Mouse (Mus musculus) liver, adult 2 months (tissue): ENCODE data around the gene Trp63. TPM values are rescaled to one million over a fixed set of nuclear protein-coding genes. Genes with fewer than 3 reads are reported as not detected.
A peak's percentile ranks its signal among the peaks of the same experiment; 100 is the strongest.
"Not testable (repeated sequence)": the region's sequence is repeated elsewhere in the genome, so short reads cannot be mapped to it uniquely, and the experiment has no call there.

ENCODE experiments used
- DNase-seq: peaks from one replicate; pipeline ENCODE4 v3.0.0-alpha.2; 2011; ENCODE audit warnings: low read depth, low spot score; ENCODE audit errors: extremely low read depth
- H3K27ac ChIP-seq: fragments of 200-500 bp; replicated peaks from 2 replicates; pipeline ENCODE4 v1.5.1; 2012; ENCODE audit warnings: low read depth, mild to moderate bottlenecking, control low read depth, inconsistent platforms, low read length; ENCODE audit not compliant: insufficient read depth
- H3K27me3 ChIP-seq: fragments of 200-500 bp; 2 replicates; pipeline ENCODE4 v1.6.1; 2012; ENCODE audit warnings: mild to moderate bottlenecking, moderate library complexity, low read length, inconsistent platforms; ENCODE audit not compliant: control insufficient read depth, insufficient read depth
- H3K36me3 ChIP-seq: fragments of 200-500 bp; 2 replicates; pipeline ENCODE4 v1.6.1; 2012; ENCODE audit warnings: low read length, inconsistent platforms; ENCODE audit not compliant: control insufficient read depth, insufficient read depth
- H3K4me1 ChIP-seq: fragments of 200-500 bp; 2 replicates; pipeline ENCODE4 v1.6.1; 2011; ENCODE audit warnings: low read length; ENCODE audit not compliant: control insufficient read depth, insufficient read depth
- H3K4me3 ChIP-seq: fragments of 200-500 bp; 2 replicates; pipeline ENCODE4 v1.5.1; 2011; ENCODE audit warnings: low read depth, mild to moderate bottlenecking, control low read depth, low read length, moderate library complexity; ENCODE audit not compliant: insufficient read depth
- H3K79me2 ChIP-seq: fragments of 200-500 bp; 2 replicates; pipeline ENCODE4 v1.6.1; 2012; ENCODE audit warnings: inconsistent platforms, mild to moderate bottlenecking, low read length, moderate library complexity; ENCODE audit not compliant: control insufficient read depth, insufficient read depth
- H3K9ac ChIP-seq: fragments of 200-500 bp; 2 replicates; pipeline ENCODE4 v1.6.1; 2012; ENCODE audit warnings: low read depth, mild to moderate bottlenecking, control low read depth, inconsistent platforms, low read length
- CTCF ChIP-seq: fragments of 200-500 bp; IDR thresholded peaks from 2 replicates; pipeline ENCODE4 v1.5.1; 2011; ENCODE audit warnings: low read depth, low read length, control low read depth
- POLR2A ChIP-seq: fragments of 200-500 bp; IDR thresholded peaks from 2 replicates; pipeline ENCODE4 v1.6.1; 2011; ENCODE audit warnings: low read length, control low read depth; ENCODE audit not compliant: insufficient read depth; ENCODE audit errors: extremely low read depth
- WGBS: fragments of 180-500 bp; shearing (Covaris S2); methylation state at CpG from one replicate; pipeline ENCODE4 v1.1.7; 2018; 5-methylcytosine and 5-hydroxymethylcytosine counted together
- polyA plus RNA-seq: library from polyadenylated mRNA; depleted of rRNA; stranded (reverse); fragments of >200 nt; gene quantifications from 2 replicates; pipeline ENCODE4 v1.2.3, GENCODE M21; 2012; rRNA removed
- total RNA-seq: library from RNA; depleted of rRNA; stranded (reverse); fragments of >200 nt; gene quantifications from 2 replicates; pipeline ENCODE4 v1.2.3, GENCODE M21; 2014; rRNA removed

Trp63 gene
- total RNA-seq (under 0.01 TPM in 1 of 2 replicates, not detected in the other), polyA plus RNA-seq (not detected in 2 replicates)

- Histone ChIP-seq H3K4me3 (no peak within 1 kb of the TSS), H3K79me2 (no peaks in the 10 kb centered on the region), H3K9ac (no peak within 1 kb of the TSS), H3K36me3 (no peaks in the 10 kb centered on the region), H3K4me1 (0 out of 2 replicates have a peak, but pooled peaks cover 1% of the 10 kb centered on the region), H3K27ac (no peak within 1 kb of the TSS), H3K27me3 (no peaks in the 10 kb centered on the region)
- DNase-seq, result no peak
- WGBS, result 57% methylated on average over 8 of the region's 8 CpGs
- no peak for TF ChIP-seq CTCF
- no peak for TF ChIP-seq POLR2A
These were observed at the start of gene Trp63 for GRCm38 (mm10) chr16:25683531-25684248. Gene Trp63, plus strand, starts transcription at chr16:25683763.

- not testable (repeated sequence) for H3K4me1 ChIP-seq, H3K9ac ChIP-seq, DNase-seq, H3K4me3 ChIP-seq, H3K27me3 ChIP-seq, H3K36me3 ChIP-seq, H3K79me2 ChIP-seq, H3K27ac ChIP-seq
- 77% methylated on average over 4 of the region's 4 CpGs for WGBS
These were observed 38.8 kb upstream of the Trp63 start for GRCm38 (mm10) chr16:25644716-25645115.

- Histone ChIP-seq H3K79me2 (no peaks in the 10 kb centered on the region), H3K27me3 (no peaks in the 10 kb centered on the region), H3K4me3 (no peak overlapping the region), H3K27ac (no peak overlapping the region), H3K36me3 (no peaks in the 10 kb centered on the region), H3K9ac (no peak overlapping the region), H3K4me1 (no peaks in the 10 kb centered on the region)
- WGBS, result 90% methylated on average over 9 of the region's 9 CpGs
- no peak for DNase-seq
- TF ChIP-seq CTCF (no peak), POLR2A (no peak)
These were observed 22.9 kb upstream of the Trp63 start for GRCm38 (mm10) chr16:25660510-25661235.

GRCm38 (mm10) chr16:25663116-25663515 lies 20.4 kb upstream of the Trp63 start:
- H3K27ac ChIP-seq, result no peak overlapping the region

GRCm38 (mm10) chr16:25673861-25674440 lies 9.6 kb upstream of the Trp63 start:
- H3K4me1 ChIP-seq, result no peaks in the 10 kb centered on the region; the same call in 1 of the 2 replicates
- no peak overlapping the region for H3K4me3 ChIP-seq
- no peaks in the 10 kb centered on the region for H3K27me3 ChIP-seq
- no peaks in the 10 kb centered on the region for H3K36me3 ChIP-seq
- H3K27ac ChIP-seq, result no peak overlapping the region
- no peak overlapping the region for H3K9ac ChIP-seq
- 65% methylated on average over 5 of the region's 5 CpGs for WGBS
- TF ChIP-seq CTCF, result no peak
- TF ChIP-seq POLR2A, result no peak
- H3K79me2 ChIP-seq, result no peaks in the 10 kb centered on the region
- DNase-seq, result peak; percentile 23

More at GRCm38 (mm10) chr16:25663116-25663515, 20.4 kb upstream of the Trp63 start:
- no peak overlapping the region for H3K4me3 ChIP-seq
- TF ChIP-seq POLR2A, result no peak
- TF ChIP-seq CTCF, result no peak
- 69% methylated on average over 3 of the region's 3 CpGs for WGBS
- H3K27me3 ChIP-seq, result no peaks in the 10 kb centered on the region
- no peaks in the 10 kb centered on the region for H3K79me2 ChIP-seq
- H3K36me3 ChIP-seq, result no peaks in the 10 kb centered on the region
- DNase-seq, result no peak
- H3K4me1 ChIP-seq, result no peaks in the 10 kb centered on the region
- H3K9ac ChIP-seq, result no peak overlapping the region

- H3K27me3 ChIP-seq, result no peaks in the 10 kb centered on the region
- no peak for TF ChIP-seq CTCF
- TF ChIP-seq POLR2A, result no peak
- no peaks in the 10 kb centered on the region for H3K36me3 ChIP-seq
- H3K27ac ChIP-seq, result no peak overlapping the region
- DNase-seq, result no peak
- H3K4me1 ChIP-seq, result 0 out of 2 replicates have a peak, but pooled peaks cover 1% of the 10 kb centered on the region
- H3K4me3 ChIP-seq, result no peak overlapping the region
- 57% methylated on average over 5 of the region's 5 CpGs for WGBS
- no peak overlapping the region for H3K9ac ChIP-seq
- H3K79me2 ChIP-seq, result no peaks in the 10 kb centered on the region
These were observed 3.2 kb upstream of the Trp63 start for GRCm38 (mm10) chr16:25680369-25680768.
